In the genomic region with DNA sequence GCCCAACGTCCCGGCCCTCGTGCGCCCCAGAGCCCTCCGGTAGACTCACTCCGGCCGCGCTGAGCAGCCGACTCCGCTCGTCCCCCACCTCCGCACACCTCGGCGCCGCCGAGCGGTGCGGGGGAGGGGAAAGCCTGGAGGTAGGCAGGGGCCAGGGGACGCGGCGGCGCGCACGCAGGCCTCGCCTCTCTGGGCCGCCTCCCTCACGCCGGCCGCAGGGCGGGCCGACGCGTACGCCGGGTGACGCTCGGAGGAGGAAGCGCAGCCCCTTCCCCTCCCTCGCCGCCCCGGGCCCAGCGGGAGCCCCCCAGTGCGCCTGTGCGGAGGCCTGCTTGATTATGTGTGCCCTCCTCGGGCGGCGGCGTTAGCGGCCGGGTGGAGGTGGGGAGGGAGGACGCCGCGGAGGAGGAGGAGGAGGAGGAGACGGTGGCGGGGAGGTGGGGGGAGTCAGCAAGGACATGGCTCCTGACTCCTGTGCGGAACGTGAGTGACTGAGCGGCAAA, we compare ENCODE assay signal across 8 mouse cellular contexts. TPM values are rescaled to one million over a fixed set of nuclear protein-coding genes. Genes with fewer than 3 reads are reported as not detected.
A peak's percentile ranks its signal among the peaks of the same experiment; 100 is the strongest.
DNase-seq lines count a peak whose midpoint lies in the region; ATAC-seq lines count a peak whose summit lies in the region.

No protein-coding gene starts in this region.

- peak; percentile 96 for DNase-seq in CD4-positive, CD25-positive, alpha-beta regulatory T cell, adult 2 months (ENCODE audit: low read depth, low spot score)
- DNase-seq in brain, embryonic 18.5 days (ENCODE audit: low read depth, low spot score): peak; percentile 91
- DNase-seq in kidney, postnatal 10 days: peak; percentile 95
- peak; percentile 85 for DNase-seq in liver, embryonic 13.5 days
- DNase-seq in neural tube, embryonic 10.5 days (ENCODE audit: extremely low spot score, low spot score): peak; percentile 95

- WGBS in heart, embryonic 13.5 days: 0% methylated on average over 45 of the region's 58 CpGs
- 2% methylated on average over 53 of the region's 58 CpGs for WGBS in liver, embryonic 13.5 days (ENCODE audit: insufficient replicate concordance)
- 0% methylated on average over 33 of the region's 58 CpGs for WGBS in stomach, embryonic 15.5 days

- no peaks in the 10 kb centered on the region for H3K9me3 ChIP-seq in erythroblast, embryonic 14.5 days (ENCODE audit: control insufficient read depth, low read length)
- H3K9me3 ChIP-seq in heart, embryonic 13.5 days: no peaks in the 10 kb centered on the region
- no peaks in the 10 kb centered on the region for H3K9me3 ChIP-seq in liver, embryonic 13.5 days (replicated peaks)
- no peaks in the 10 kb centered on the region for H3K9me3 ChIP-seq in stomach, embryonic 15.5 days

- H3K27me3 ChIP-seq in erythroblast, embryonic 14.5 days (ENCODE audit: control insufficient read depth): no peaks in the 10 kb centered on the region
- no peaks in the 10 kb centered on the region for H3K27me3 ChIP-seq in heart, embryonic 13.5 days (replicated peaks)
- H3K27me3 ChIP-seq in liver, embryonic 13.5 days: no peaks in the 10 kb centered on the region
- no peaks in the 10 kb centered on the region for H3K27me3 ChIP-seq in stomach, embryonic 15.5 days (replicated peaks)

- peak overlapping the region; percentile 99 for H3K9ac ChIP-seq in heart, embryonic 13.5 days
- peak overlapping the region; percentile 99 for H3K9ac ChIP-seq in liver, embryonic 13.5 days
- H3K9ac ChIP-seq in stomach, embryonic 15.5 days: peak overlapping the region; percentile 91

- peak overlapping the region; percentile 92 for H3K4me2 ChIP-seq in heart, embryonic 13.5 days
- H3K4me2 ChIP-seq in liver, embryonic 13.5 days: peak overlapping the region; percentile 87
- H3K4me2 ChIP-seq in stomach, embryonic 15.5 days: peak overlapping the region; percentile 82

- peaks cover 34% of the 10 kb centered on the region for H3K36me3 ChIP-seq in erythroblast, embryonic 14.5 days (ENCODE audit: control insufficient read depth)
- peaks cover 20% of the 10 kb centered on the region for H3K36me3 ChIP-seq in heart, embryonic 13.5 days
- H3K36me3 ChIP-seq in liver, embryonic 13.5 days: peaks cover 19% of the 10 kb centered on the region
- H3K36me3 ChIP-seq in stomach, embryonic 15.5 days: 0 out of 2 replicates have a peak, but pooled peaks cover 4% of the 10 kb centered on the region

- peaks cover 43% of the 10 kb centered on the region for H3K4me1 ChIP-seq in erythroblast, embryonic 14.5 days (ENCODE audit: control insufficient read depth)
- peaks cover 16% of the 10 kb centered on the region for H3K4me1 ChIP-seq in heart, embryonic 13.5 days
- peaks cover 31% of the 10 kb centered on the region for H3K4me1 ChIP-seq in liver, embryonic 13.5 days (replicated peaks)
- peaks cover 12% of the 10 kb centered on the region; the same call in 1 of the 2 replicates for H3K4me1 ChIP-seq in stomach, embryonic 15.5 days

- peak overlapping the region; percentile 100 for H3K27ac ChIP-seq in heart, embryonic 13.5 days (replicated peaks)
- peak overlapping the region; percentile 99 for H3K27ac ChIP-seq in liver, embryonic 13.5 days
- H3K27ac ChIP-seq in stomach, embryonic 15.5 days: peak overlapping the region; percentile 99

- peak overlapping the region; percentile 100 for H3K4me3 ChIP-seq in erythroblast, embryonic 14.5 days (replicated peaks)
- H3K4me3 ChIP-seq in heart, embryonic 13.5 days: peak overlapping the region; percentile 87
- H3K4me3 ChIP-seq in liver, embryonic 13.5 days (replicated peaks): peak overlapping the region; percentile 96
- peak overlapping the region; percentile 83 for H3K4me3 ChIP-seq in stomach, embryonic 15.5 days (replicated peaks)

- ATAC-seq in heart, embryonic 13.5 days (ENCODE audit: extremely low read depth, insufficient number of reproducible peaks, low FRiP score, low TSS enrichment): peak; percentile 88
- peak; percentile 92 for ATAC-seq in liver, embryonic 13.5 days (ENCODE audit: low read depth)
- peak; percentile 97 for ATAC-seq in stomach, embryonic 15.5 days (ENCODE audit: insufficient read depth, low FRiP score, low read depth)

RNA-seq across cellular contexts. Expression of a gene that starts 9.4 kb away (rescaled TPM):
- polyA plus RNA-seq in erythroblast, embryonic 14.5 days (2012): 1.3 and 1.5 TPM in 2 replicates
- 32.5 and 42.5 TPM in 2 replicates for polyA plus RNA-seq in heart, embryonic 13.5 days (2015; fragmentation: Nextera tagmentation; extraction: Ambion mirVana)
- 29.1 and 34.3 TPM in 2 replicates for polyA plus RNA-seq in liver, embryonic 13.5 days (2015; fragmentation: Nextera tagmentation; extraction: Ambion mirVana)
- 52.2 and 59.1 TPM in 2 replicates for polyA plus RNA-seq in stomach, embryonic 15.5 days (2015; fragmentation: Nextera tagmentation; extraction: Ambion mirVana)

RNA-seq across cellular contexts. Expression of a gene that starts 15.6 kb away (rescaled TPM):
- polyA plus RNA-seq in erythroblast, embryonic 14.5 days (2012): not detected in 2 replicates
- 5.5 and 6.6 TPM in 2 replicates for polyA plus RNA-seq in heart, embryonic 13.5 days (2015; fragmentation: Nextera tagmentation; extraction: Ambion mirVana)
- polyA plus RNA-seq in liver, embryonic 13.5 days (2015; fragmentation: Nextera tagmentation; extraction: Ambion mirVana): 0.47 and 0.95 TPM in 2 replicates
- polyA plus RNA-seq in stomach, embryonic 15.5 days (2015; fragmentation: Nextera tagmentation; extraction: Ambion mirVana): 4.0 TPM in 2 replicates

RNA-seq across cellular contexts. Expression of a gene that starts 26.9 kb away (rescaled TPM):
- polyA plus RNA-seq in erythroblast, embryonic 14.5 days (2012): not detected in 2 replicates
- 11.3 and 12.0 TPM in 2 replicates for polyA plus RNA-seq in heart, embryonic 13.5 days (2015; fragmentation: Nextera tagmentation; extraction: Ambion mirVana)
- 1.2 and 1.6 TPM in 2 replicates for polyA plus RNA-seq in liver, embryonic 13.5 days (2015; fragmentation: Nextera tagmentation; extraction: Ambion mirVana)
- 11.3 and 12.7 TPM in 2 replicates for polyA plus RNA-seq in stomach, embryonic 15.5 days (2015; fragmentation: Nextera tagmentation; extraction: Ambion mirVana)

Comparison
In these comparisons a context has a peak if more than half of its experiments do, and no peak if none do; other contexts are left out.
1. Peak in every context shown above with its lines: DNase-seq, ATAC-seq, H3K4me3 ChIP-seq and H3K27ac ChIP-seq.
2. RNA of a gene that starts 9.4 kb away (polyA plus RNA-seq): 52.2 to 59.1 TPM in stomach, embryonic 15.5 days, 32.5 to 42.5 TPM in heart, embryonic 13.5 days and 29.1 to 34.3 TPM in liver, embryonic 13.5 days; 1.3 to 1.5 TPM in erythroblast, embryonic 14.5 days; every median in the first group is over 10 times any median in the second.